8 mouse cellular contexts compared by ENCODE assay signal in genomic region chr12:80791571-80792444, GRCm38 (mm10). TPM values are rescaled to one million over a fixed set of nuclear protein-coding genes. Genes with fewer than 3 reads are reported as not detected.
A peak's percentile ranks its signal among the peaks of the same experiment; 100 is the strongest.
DNase-seq lines count a peak whose midpoint lies in the region; ATAC-seq and TF ChIP-seq lines count a peak whose summit lies in the region.

No protein-coding gene starts in this region.

- H3K4me3 ChIP-seq in ES-E14 (ENCODE audit: insufficient read depth in 1 of 2, low read depth in 1 of 2, low read length in 2 of 2, poor library complexity in 1 of 2, severe bottlenecking in 1 of 2), result peak overlapping the region; percentile 88 to 89
- peak overlapping the region; percentile 77 for H3K4me3 ChIP-seq in forebrain, embryonic 10.5 days
- peak overlapping the region; percentile 97 for H3K4me3 ChIP-seq in midbrain, embryonic 10.5 days

- intact Hi-C loops in gastrocnemius, postnatal 14 days (cut with DNase I; ENCODE audit: low total_unique reads), result no loop called here
- intact Hi-C loops in left cerebral cortex, postnatal 10 days (cut with DNase I), result no loop called here

- 51% methylated on average over 6 of the region's 6 CpGs for WGBS in forebrain, embryonic 10.5 days
- WGBS in midbrain, embryonic 10.5 days, result 51% methylated on average over 6 of the region's 6 CpGs

- in situ Hi-C loops in ES-E14 (cut with MboI; ENCODE audit: low sequenced_read_pairs in 2 of 2, unreplicated experiment in 2 of 2), result no loop called here

- H3K27me3 ChIP-seq in forebrain, embryonic 10.5 days (ENCODE audit: poor library complexity, severe bottlenecking), result no peaks in the 10 kb centered on the region
- H3K27me3 ChIP-seq in midbrain, embryonic 10.5 days (ENCODE audit: low read depth, poor library complexity, severe bottlenecking), result no peaks in the 10 kb centered on the region

- peak overlapping the region; percentile 83; the same call in 1 of the 2 replicates for H3K9ac ChIP-seq in ES-E14 (ENCODE audit: insufficient read depth, low read depth, low read length, poor library complexity, severe bottlenecking)

- peak overlapping the region; percentile 47; the same call in 1 of the 2 replicates for H3K27ac ChIP-seq in ES-E14 (ENCODE audit: insufficient read depth, low read depth, low read length, poor library complexity, severe bottlenecking)
- peak overlapping the region; percentile 94 for H3K27ac ChIP-seq in forebrain, embryonic 10.5 days
- H3K27ac ChIP-seq in midbrain, embryonic 10.5 days (replicated peaks), result peak overlapping the region; percentile 97

- peaks cover 5 to 6% of the 10 kb centered on the region in 2 experiments; a peak in 3 of 4 replicates for H3K4me1 ChIP-seq in ES-E14 (ENCODE audit: control insufficient read depth in 2 of 2, insufficient read depth in 2 of 2, low read length in 2 of 2, poor library complexity in 1 of 2)
- peaks cover 24% of the 10 kb centered on the region for H3K4me1 ChIP-seq in forebrain, embryonic 10.5 days
- H3K4me1 ChIP-seq in midbrain, embryonic 10.5 days, result peaks cover 30% of the 10 kb centered on the region

- peak; percentile 51 for DNase-seq in CD4-positive, CD25-positive, alpha-beta regulatory T cell, adult 2 months (ENCODE audit: low read depth, low spot score)
- no peak for DNase-seq in ES-E14 (ENCODE audit: low read depth, low spot score)
- DNase-seq in forebrain, embryonic 10.5 days (ENCODE audit: extremely low spot score, low spot score), result peak; percentile 21
- DNase-seq in kidney, adult 8-10 months, result peak; percentile 53 to 58
- DNase-seq in midbrain, embryonic 10.5 days (ENCODE audit: low spot score), result no peak
- DNase-seq in gastrocnemius, postnatal 14 days, result no peak
- no peak for DNase-seq in left cerebral cortex, postnatal 10 days (ENCODE audit: extremely low spot score in 1 of 2, low spot score in 2 of 2)

- ATAC-seq in CD4-positive, CD25-positive, alpha-beta regulatory T cell, adult 4 months, result no peak

- no peaks in the 10 kb centered on the region for H3K9me3 ChIP-seq in ES-E14 (ENCODE audit: control insufficient read depth, insufficient read depth, low read depth, low read length)
- H3K9me3 ChIP-seq in forebrain, embryonic 10.5 days, result no peaks in the 10 kb centered on the region
- no peaks in the 10 kb centered on the region for H3K9me3 ChIP-seq in midbrain, embryonic 10.5 days (replicated peaks)

- H3K36me3 ChIP-seq in ES-E14 (ENCODE audit: control insufficient read depth, insufficient read depth, low read length, poor library complexity, severe bottlenecking), result peaks cover 4% of the 10 kb centered on the region; the same call in 1 of the 2 replicates
- H3K36me3 ChIP-seq in forebrain, embryonic 10.5 days (replicated peaks), result peaks cover 15% of the 10 kb centered on the region
- H3K36me3 ChIP-seq in midbrain, embryonic 10.5 days, result peaks cover 16% of the 10 kb centered on the region

TF ChIP-seq in ES-E14, 5 proteins besides CTCF, POLR2A, EP300 and RAD21:
- TF ChIP-seq CHD2 (IDR thresholded peaks at IDR 0.05; ENCODE audit: low read depth, low read length) (no peak), MAFK (IDR thresholded peaks at IDR 0.05; ENCODE audit: insufficient read depth, low read depth, low read length) (no peak), ZNF384 (IDR thresholded peaks at IDR 0.05; ENCODE audit: low read depth, low read length) (no peak), HCFC1 (IDR thresholded peaks at IDR 0.05; ENCODE audit: borderline replicate concordance, insufficient read depth, low read length) (no peak), ZC3H11A (IDR thresholded peaks at IDR 0.05; ENCODE audit: borderline replicate concordance, low read depth, low read length) (no peak)

RNA-seq across cellular contexts. Expression of gene Susd6, which starts 1.5 kb away (rescaled TPM):
- polyA plus RNA-seq in CD4-positive, CD25-positive, alpha-beta regulatory T cell, adult 4 months (2017; shearing (Covaris generic)), result 10 to 100 TPM; 23.1 to 29.8 TPM
- total RNA-seq in ES-E14 (2012; rRNA removed), result 49.5 and 65.6 TPM in 2 replicates
- polyA plus RNA-seq in forebrain, embryonic 10.5 days (2016; fragmentation: Nextera tagmentation; extraction: Ambion mirVana), result 11.9 and 13.0 TPM in 2 replicates
- polyA plus RNA-seq in midbrain, embryonic 10.5 days (2016; fragmentation: Nextera tagmentation; extraction: Ambion mirVana), result 13.9 and 16.6 TPM in 2 replicates
- 10 to 100 TPM; 27.8 to 28.7 TPM for total RNA-seq in gastrocnemius, postnatal 14 days (2021)
- total RNA-seq in left cerebral cortex, postnatal 10 days (2021), result 10 to 100 TPM; 23.8 to 24.0 TPM

RNA-seq across cellular contexts. Expression of gene Ccdc177, which starts 31.3 kb away (rescaled TPM):
- not detected for polyA plus RNA-seq in CD4-positive, CD25-positive, alpha-beta regulatory T cell, adult 4 months (2017; shearing (Covaris generic))
- total RNA-seq in ES-E14 (2012; rRNA removed), result 0.40 and 0.63 TPM in 2 replicates
- polyA plus RNA-seq in forebrain, embryonic 10.5 days (2016; fragmentation: Nextera tagmentation; extraction: Ambion mirVana), result 1.6 and 1.7 TPM in 2 replicates
- 2.0 and 2.2 TPM in 2 replicates for polyA plus RNA-seq in midbrain, embryonic 10.5 days (2016; fragmentation: Nextera tagmentation; extraction: Ambion mirVana)
- total RNA-seq in gastrocnemius, postnatal 14 days (2021), result under 1 TPM in 1 of 2 experiments, not detected in 1; 0.07 TPM
- total RNA-seq in left cerebral cortex, postnatal 10 days (2021), result 10 to 100 TPM; 18.6 to 18.8 TPM

Comparison
In these comparisons a context has a peak if more than half of its experiments do, and no peak if none do; other contexts are left out.
1. DNase-seq: peak in CD4-positive, CD25-positive, alpha-beta regulatory T cell, adult 2 months (single experiment), forebrain, embryonic 10.5 days (single experiment) and kidney, adult 8-10 months (2 of 2); none in ES-E14 (single experiment), midbrain, embryonic 10.5 days (single experiment), gastrocnemius, postnatal 14 days (single experiment) and left cerebral cortex, postnatal 10 days (0 of 2).
2. H3K27ac ChIP-seq: peak in every context shown above with its lines; median percentile 97 in midbrain, embryonic 10.5 days; 94 in forebrain, embryonic 10.5 days; 47 in ES-E14.
3. RNA of gene Ccdc177, which starts 31.3 kb away (total RNA-seq): 18.6 to 18.8 TPM in left cerebral cortex, postnatal 10 days; 0.40 to 0.63 TPM in ES-E14 and 0.07 TPM in gastrocnemius, postnatal 14 days; every median in the first group is over 10 times any median in the second.
4. Peak in every context shown above with its lines, with median percentiles within 50 percentile points of each other: H3K4me3 ChIP-seq.